Mouse (Mus musculus) neural tube, embryonic 11.5 days (tissue): ENCODE data around the gene Hoxd9. TPM values are rescaled to one million over a fixed set of nuclear protein-coding genes. Genes with fewer than 3 reads are reported as not detected.
A peak's percentile ranks its signal among the peaks of the same experiment; 100 is the strongest.

Experiments
- ATAC-seq: fragments of 200-750 bp; cut with Nextera tagmentation; 2 replicates; pipeline ENCODE4 v1.8.0; 2017; ENCODE audit warnings: moderate number of reproducible peaks, mild to moderate bottlenecking, moderate TSS enrichment, moderate library complexity; ENCODE audit not compliant: insufficient read depth, low FRiP score, low TSS enrichment
- DNase-seq: peaks from one replicate; pipeline ENCODE4 v3.0.0-alpha.2; 2015; ENCODE audit warnings: low spot score
- H3K27ac ChIP-seq: fragments of 300-500 bp; sonication (generic); 2 replicates; pipeline ENCODE4 v1.5.1; 2014; ENCODE audit warnings: low read depth, mild to moderate bottlenecking, low read length
- H3K27me3 ChIP-seq: fragments of 300-500 bp; sonication (generic); 2 replicates; pipeline ENCODE4 v1.6.1; 2014; ENCODE audit warnings: mild to moderate bottlenecking, low read length, mixed read lengths; ENCODE audit not compliant: control insufficient read depth, insufficient read depth
- H3K36me3 ChIP-seq: fragments of 300-500 bp; sonication (generic); 2 replicates; pipeline ENCODE4 v1.6.1; 2014; ENCODE audit warnings: mild to moderate bottlenecking, low read length, moderate library complexity, mixed read lengths; ENCODE audit not compliant: control insufficient read depth, insufficient read depth
- H3K4me1 ChIP-seq: fragments of 300-500 bp; sonication (generic); 2 replicates; pipeline ENCODE4 v1.6.1; 2014; ENCODE audit warnings: low read length, mixed read lengths; ENCODE audit not compliant: control insufficient read depth, insufficient read depth
- H3K4me2 ChIP-seq: fragments of 300-500 bp; sonication (generic); 2 replicates; pipeline ENCODE4 v1.6.1; 2014; ENCODE audit warnings: low read depth, mild to moderate bottlenecking, moderate library complexity
- H3K4me3 ChIP-seq: fragments of 300-500 bp; sonication (generic); 2 replicates; pipeline ENCODE4 v1.5.1; 2014; ENCODE audit warnings: low read depth, low read length
- H3K9ac ChIP-seq: fragments of 300-500 bp; sonication (generic); 2 replicates; pipeline ENCODE4 v1.6.1; 2014; ENCODE audit warnings: mild to moderate bottlenecking, low read length
- H3K9me3 ChIP-seq: fragments of 300-500 bp; sonication (generic); 2 replicates; pipeline ENCODE4 v1.6.1; 2016; ENCODE audit warnings: low read length; ENCODE audit not compliant: control insufficient read depth
- WGBS: fragments of 180-500 bp; shearing (Covaris S2); extraction: QIAGEN DNeasy Blood & Tissue Kit; methylation state at CpG from one replicate; pipeline ENCODE4 v1.1.7; 2014; 5-methylcytosine and 5-hydroxymethylcytosine counted together
- polyA plus RNA-seq: library from polyadenylated mRNA; unstranded; fragments of >200 nt; fragmentation: Nextera tagmentation; extraction: Ambion mirVana; gene quantifications from 2 replicates; pipeline ENCODE4 v1.2.1, GENCODE M21; 2014

The Hoxd9 gene
- polyA plus RNA-seq, 1 experiment from 2014 or later: 14.3 TPM

DNA sequence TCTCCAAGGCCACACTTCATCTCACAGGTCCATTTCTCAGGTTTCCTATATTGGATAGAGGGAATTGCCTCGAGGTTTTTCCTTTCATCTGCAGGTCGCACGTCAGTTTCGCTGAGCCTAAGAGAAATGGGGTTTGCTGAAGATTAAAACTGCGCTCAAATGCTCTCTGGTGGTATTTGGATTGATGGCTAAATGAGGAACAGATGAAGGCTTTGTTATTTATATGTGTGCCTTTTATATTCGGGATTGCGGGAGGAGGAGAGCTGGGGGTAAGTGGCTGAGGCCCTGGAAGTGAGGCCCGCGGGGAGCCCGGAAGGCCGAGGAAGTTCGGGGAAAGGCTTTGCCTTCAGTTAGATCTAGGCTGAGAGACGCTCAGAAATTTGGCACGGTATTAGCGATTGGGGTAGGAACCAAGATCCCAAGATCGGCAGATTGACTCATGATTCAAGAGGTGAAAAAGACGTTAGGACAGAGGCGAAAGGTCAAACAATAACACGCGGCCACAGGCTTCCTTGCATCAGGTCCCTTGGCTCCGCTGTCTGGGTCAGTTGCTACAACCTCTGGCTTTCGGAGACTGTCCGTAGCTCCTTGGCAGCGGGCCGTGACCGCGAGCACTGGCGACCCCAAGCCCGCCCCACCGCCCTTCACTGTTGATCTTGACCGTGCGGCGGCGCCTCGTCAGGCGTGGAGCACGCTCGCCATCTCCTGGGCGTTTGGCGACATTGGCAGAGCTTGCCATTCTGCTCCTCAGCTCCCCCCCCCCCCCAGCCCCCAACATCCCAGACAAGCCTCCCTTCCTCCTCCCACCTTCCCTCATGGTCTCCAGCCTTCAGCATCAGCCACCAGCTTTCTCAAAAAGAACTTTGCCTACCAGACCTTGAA, 24.8 kb upstream of the Hoxd9 start:
- Histone ChIP-seq H3K4me3 (peak overlapping the region; percentile 19; the same call in 1 of the 2 replicates), H3K36me3 (no peaks in the 10 kb centered on the region), H3K4me1 (0 out of 2 replicates have a peak, but pooled peaks cover 6% of the 10 kb centered on the region), H3K9me3 (no peaks in the 10 kb centered on the region), H3K9ac (no peak overlapping the region), H3K4me2 (peak overlapping the region; percentile 44), H3K27ac (no peak overlapping the region), H3K27me3 (peaks cover 98% of the 10 kb centered on the region)
- ATAC-seq (no peak), DNase-seq (peak; percentile 88)
- WGBS: under 1% methylated on average over 39 of the region's 40 CpGs

DNA sequence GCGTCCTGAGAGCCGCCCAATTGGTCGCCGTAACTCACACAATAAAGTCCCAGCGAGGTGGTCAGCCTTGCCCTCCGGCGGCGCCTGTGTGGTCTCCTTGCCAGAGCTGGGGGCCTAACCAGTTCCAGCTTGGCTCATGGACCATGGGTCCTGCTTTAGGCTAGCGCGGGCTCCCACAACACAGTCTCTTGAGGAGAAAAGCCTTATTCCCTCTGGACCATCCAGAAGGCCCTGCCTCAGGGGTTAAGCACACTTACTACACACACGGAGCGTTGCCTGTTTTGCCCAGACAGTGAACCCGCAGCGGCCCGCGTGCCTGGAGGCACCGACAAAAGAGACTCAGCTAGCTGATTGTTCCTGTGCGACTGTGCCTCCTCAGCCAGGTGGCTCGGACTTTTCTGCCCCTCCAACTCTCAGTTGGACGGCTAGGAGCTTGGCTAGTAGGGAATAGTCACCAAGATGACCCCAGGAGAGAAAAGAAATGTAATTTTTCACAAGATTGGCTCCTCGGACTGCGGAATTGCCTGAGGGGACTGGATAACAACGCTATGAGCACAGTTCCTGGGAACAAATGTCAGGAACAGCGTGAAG, 23.6 kb upstream of the Hoxd9 start:
- H3K9ac ChIP-seq: no peak overlapping the region
- no peak for ATAC-seq
- H3K4me2 ChIP-seq: no peak overlapping the region
- H3K9me3 ChIP-seq: no peaks in the 10 kb centered on the region
- peaks cover 98% of the 10 kb centered on the region for H3K27me3 ChIP-seq
- H3K4me3 ChIP-seq: no peak overlapping the region
- no peak for DNase-seq
- H3K4me1 ChIP-seq: 0 out of 2 replicates have a peak, but pooled peaks cover 6% of the 10 kb centered on the region
- 1% methylated on average over 24 of the region's 24 CpGs for whole genome bisulfite sequencing
- H3K27ac ChIP-seq: no peak overlapping the region
- no peaks in the 10 kb centered on the region for H3K36me3 ChIP-seq

DNA sequence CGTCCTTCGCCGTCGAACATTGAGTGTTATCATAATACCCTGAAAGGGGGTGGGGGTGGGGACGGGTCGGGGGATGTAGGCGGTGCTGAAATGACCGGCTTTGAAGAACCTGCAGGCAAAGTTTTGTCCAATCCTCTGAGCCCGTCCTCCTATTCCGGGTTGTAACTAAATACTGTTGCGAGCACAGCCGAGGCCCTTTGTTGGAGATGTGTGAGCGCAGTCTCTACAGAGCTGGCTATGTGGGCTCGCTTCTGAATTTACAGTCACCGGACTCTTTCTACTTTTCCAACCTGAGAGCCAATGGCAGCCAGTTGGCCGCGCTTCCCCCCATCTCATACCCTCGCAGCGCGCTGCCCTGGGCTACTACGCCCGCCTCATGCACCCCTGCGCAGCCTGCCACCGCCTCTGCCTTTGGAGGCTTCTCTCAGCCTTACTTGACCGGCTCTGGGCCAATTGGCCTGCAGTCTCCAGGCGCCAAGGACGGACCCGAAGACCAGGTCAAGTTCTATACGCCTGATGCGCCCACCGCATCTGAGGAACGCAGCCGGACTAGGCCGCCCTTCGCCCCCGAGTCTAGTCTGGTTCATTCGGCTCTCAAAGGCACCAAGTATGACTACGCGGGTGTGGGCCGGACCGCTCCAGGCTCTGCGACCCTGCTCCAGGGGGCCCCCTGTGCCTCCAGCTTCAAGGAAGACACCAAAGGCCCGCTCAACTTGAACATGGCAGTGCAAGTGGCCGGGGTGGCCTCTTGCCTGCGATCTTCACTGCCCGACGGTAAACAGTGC, 22.5 kb upstream of the Hoxd9 start, which contains the start of gene Hoxd12:
Gene Hoxd12, plus strand, starts transcription at position 133 of the 785 bp plus-strand sequence.
- peak within 1 kb of the TSS; percentile 13 for H3K4me2 ChIP-seq
- H3K27ac ChIP-seq: no peak within 1 kb of the TSS
- peak; percentile 38 for DNase-seq
- peaks cover 98% of the 10 kb centered on the region for H3K27me3 ChIP-seq
- no peaks in the 10 kb centered on the region for H3K36me3 ChIP-seq
- no peak within 1 kb of the TSS for H3K9ac ChIP-seq
- no peaks in the 10 kb centered on the region for H3K9me3 ChIP-seq
- H3K4me1 ChIP-seq: 0 out of 2 replicates have a peak, but pooled peaks cover 6% of the 10 kb centered on the region
- H3K4me3 ChIP-seq: peak within 1 kb of the TSS; percentile 15
- ATAC-seq: no peak
- 1% methylated on average over 47 of the region's 47 CpGs for WGBS

DNA sequence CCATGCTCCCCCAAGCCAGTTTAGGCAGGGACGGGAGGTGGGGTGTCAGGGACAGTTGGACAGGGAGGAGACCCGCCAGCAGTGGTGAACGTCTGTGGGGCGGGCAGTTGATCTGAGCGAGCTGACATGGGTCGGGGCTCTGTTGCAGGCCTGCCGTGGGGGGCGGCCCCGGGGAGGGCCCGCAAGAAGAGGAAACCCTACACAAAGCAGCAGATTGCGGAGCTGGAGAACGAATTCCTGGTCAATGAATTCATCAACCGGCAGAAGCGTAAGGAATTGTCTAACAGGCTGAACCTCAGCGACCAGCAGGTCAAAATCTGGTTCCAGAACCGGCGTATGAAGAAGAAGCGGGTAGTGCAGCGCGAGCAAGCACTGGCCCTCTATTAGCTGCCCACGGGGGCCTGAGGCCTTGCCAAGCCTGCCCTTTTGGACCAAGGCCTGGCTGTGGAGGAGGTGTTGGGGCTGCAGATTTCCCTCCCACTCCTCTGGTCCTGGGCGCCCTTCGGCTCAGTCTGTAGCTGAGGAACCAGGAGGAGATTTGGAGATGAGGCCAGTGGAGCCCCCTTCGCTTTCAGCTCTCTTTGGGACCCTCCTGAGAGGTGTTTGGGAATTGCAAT, 21.8 kb upstream of the Hoxd9 start:
- peak overlapping the region; percentile 15 for H3K4me3 ChIP-seq
- no peak overlapping the region for H3K27ac ChIP-seq
- H3K9me3 ChIP-seq: no peaks in the 10 kb centered on the region
- WGBS: 3% methylated on average over 24 of the region's 24 CpGs
- ATAC-seq (no peak), DNase-seq (peak; percentile 28)
- peaks cover 100% of the 10 kb centered on the region for H3K27me3 ChIP-seq
- peak overlapping the region; percentile 13 for H3K4me2 ChIP-seq
- H3K9ac ChIP-seq: no peak overlapping the region
- 0 out of 2 replicates have a peak, but pooled peaks cover 6% of the 10 kb centered on the region for H3K4me1 ChIP-seq
- H3K36me3 ChIP-seq: no peaks in the 10 kb centered on the region

DNA sequence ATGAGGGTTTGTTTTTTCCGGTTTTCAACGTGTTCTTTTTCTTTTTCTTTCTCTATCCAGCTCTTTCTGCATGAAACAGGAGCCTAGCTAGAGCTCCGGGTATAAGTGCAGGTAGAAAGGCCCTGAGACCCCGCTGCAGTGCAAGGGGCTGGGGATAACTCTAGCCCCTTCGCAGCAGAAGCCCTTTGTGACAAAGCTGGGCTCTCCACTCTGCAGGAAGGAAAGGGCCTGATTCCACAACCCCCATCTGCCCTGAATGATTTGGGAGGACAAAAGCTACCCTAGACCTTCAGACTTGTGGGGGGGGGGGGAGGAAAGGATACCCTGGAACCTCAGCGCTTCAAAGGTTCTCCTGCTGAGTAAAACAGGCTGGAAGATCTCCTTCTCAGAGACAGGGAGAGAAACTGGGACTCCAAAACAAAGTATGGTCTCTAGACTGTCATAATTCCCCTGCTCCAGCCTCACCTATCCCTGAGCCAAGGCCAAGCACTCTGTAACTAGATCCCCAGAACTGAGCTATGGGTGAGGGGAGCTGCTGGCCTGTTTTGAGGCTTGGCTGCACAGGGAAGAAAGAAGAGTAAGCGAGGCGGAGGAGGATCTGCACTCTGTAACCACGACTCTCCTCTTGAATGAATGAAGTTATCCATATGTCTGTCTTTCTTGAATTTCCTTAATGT, 21.0 kb upstream of the Hoxd9 start:
- 3% methylated on average over 9 of the region's 9 CpGs for WGBS
- Histone ChIP-seq H3K9me3 (no peaks in the 10 kb centered on the region), H3K27ac (no peak overlapping the region), H3K36me3 (no peaks in the 10 kb centered on the region), H3K4me3 (0 out of 2 replicates have a peak overlapping the region, but pooled peaks have one; percentile 4), H3K9ac (0 out of 2 replicates have a peak overlapping the region, but pooled peaks have one; percentile 1), H3K4me1 (0 out of 2 replicates have a peak, but pooled peaks cover 6% of the 10 kb centered on the region), H3K4me2 (no peak overlapping the region; the same call in 1 of the 2 replicates), H3K27me3 (peaks cover 100% of the 10 kb centered on the region)
- DNase-seq (peak; percentile 22), ATAC-seq (no peak)

DNA sequence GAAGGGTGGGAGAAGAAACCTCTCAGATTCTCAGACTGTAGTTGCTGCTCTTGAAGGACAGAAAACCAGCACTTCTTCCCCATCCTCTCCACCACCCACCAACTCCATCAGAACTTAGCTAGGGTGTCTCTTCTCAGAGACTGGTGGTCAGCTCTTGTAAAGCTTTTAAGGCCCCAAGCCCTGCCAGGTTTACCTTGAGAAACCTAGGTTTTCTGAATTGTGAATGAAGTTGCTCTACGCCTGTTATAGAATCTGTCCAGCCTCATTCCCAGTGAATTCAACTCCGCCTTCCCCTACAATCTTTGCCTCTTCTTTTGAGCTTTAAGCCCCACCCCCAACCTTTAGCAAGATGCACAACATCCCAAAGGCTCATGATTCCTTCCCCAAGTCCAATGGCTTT, 20.4 kb upstream of the Hoxd9 start:
- H3K9me3 ChIP-seq: no peaks in the 10 kb centered on the region
- H3K27ac ChIP-seq: no peak overlapping the region
- H3K4me2 ChIP-seq: no peak overlapping the region
- DNase-seq: peak; percentile 24
- no peaks in the 10 kb centered on the region for H3K36me3 ChIP-seq
- ATAC-seq: no peak
- peaks cover 100% of the 10 kb centered on the region for H3K27me3 ChIP-seq
- H3K9ac ChIP-seq: no peak overlapping the region
- WGBS: 5% methylated on average over 2 of the region's 2 CpGs
- no peak overlapping the region for H3K4me3 ChIP-seq
- H3K4me1 ChIP-seq: 0 out of 2 replicates have a peak, but pooled peaks cover 6% of the 10 kb centered on the region

DNA sequence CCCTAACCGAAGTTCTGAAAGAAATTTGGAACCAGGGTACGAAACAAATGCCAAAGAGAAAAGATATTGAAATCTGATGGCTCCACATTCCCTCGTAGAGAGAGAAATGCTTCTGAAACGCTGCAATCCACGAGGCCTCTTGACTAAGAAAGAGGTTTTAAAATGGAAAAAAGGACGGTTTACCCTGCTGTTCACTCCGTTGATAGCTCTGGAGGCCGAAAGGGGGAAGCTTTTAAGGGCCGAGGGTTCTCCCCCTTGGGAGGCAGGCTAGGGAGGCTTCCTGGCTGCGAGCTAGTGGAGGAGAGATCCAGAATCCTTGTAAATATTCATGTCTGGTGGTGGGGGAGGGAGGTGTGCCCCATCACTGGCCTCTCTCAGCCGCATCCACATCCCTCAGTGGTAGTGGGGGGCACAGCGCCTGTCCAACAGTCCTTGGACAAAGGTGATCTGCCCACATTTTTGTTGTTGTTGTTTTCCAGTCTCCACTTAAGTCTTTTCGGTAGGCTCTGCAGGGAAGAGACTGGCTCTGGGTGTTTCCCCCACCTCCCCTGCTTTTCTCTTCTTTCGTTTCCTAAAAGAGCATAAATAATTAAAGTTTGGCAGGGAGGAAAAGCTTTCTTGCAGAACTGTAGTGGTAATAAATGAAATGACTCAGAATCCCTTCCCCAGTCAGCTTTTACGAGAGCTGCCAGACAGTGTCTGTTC, 18.5 kb upstream of the Hoxd9 start, which contains the start of gene Hoxd11:
Gene Hoxd11, plus strand, starts transcription at position 667 of the 705 bp plus-strand sequence.
- ATAC-seq: no peak
- Histone ChIP-seq H3K4me1 (0 out of 2 replicates have a peak, but pooled peaks cover 2% of the 10 kb centered on the region), H3K9me3 (no peaks in the 10 kb centered on the region), H3K9ac (no peak within 1 kb of the TSS; the same call in none of the 2 replicates), H3K27me3 (peaks cover 100% of the 10 kb centered on the region), H3K4me3 (peak within 1 kb of the TSS; percentile 41), H3K27ac (no peak within 1 kb of the TSS; the same call in 1 of the 2 replicates), H3K4me2 (peak within 1 kb of the TSS; percentile 15), H3K36me3 (no peaks in the 10 kb centered on the region)
- 1% methylated on average over 15 of the region's 15 CpGs for WGBS
- peak; percentile 40 for DNase-seq
